Mouse (Mus musculus) myocyte (in vitro differentiated cells): Measurements from ENCODE around the gene Tgfbr1.

ENCODE experiments used
- MAX ChIP-seq: IDR thresholded peaks from one replicate; pipeline ENCODE4 v1.6.1; 2011; ENCODE audit warnings: low read depth, mild to moderate bottlenecking, control low read depth
- POLR2A ChIP-seq: IDR thresholded peaks from one replicate; pipeline ENCODE4 v1.6.1; 2011; ENCODE audit warnings: low read depth, mild to moderate bottlenecking, control low read depth, moderate library complexity; ENCODE audit not compliant: insufficient read length

DNA sequence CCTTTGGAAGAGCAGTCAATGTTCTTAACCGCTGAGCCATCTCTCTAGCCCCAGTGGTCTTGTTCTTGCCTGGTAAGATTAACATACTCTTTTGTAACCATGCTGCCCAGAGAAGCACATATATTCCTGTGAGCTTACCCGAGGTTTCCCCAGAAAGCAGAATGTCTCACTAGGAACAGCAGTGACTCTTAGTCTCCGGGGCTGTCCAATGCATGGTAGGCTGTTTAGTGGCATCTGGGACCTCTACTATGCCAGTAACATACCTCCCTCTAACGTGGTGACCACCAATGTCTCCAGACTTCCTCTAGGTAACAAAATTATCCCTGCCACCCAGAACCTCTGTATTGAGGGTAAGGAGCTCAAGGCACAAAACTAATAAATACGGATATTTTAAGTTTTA lies 78.1 kb downstream of the Tgfbr1 start:
- TF ChIP-seq POLR2A, result no peak
- TF ChIP-seq MAX, result no peak
